Mouse (Mus musculus) small intestine, adult 2 months (tissue): ENCODE results near the gene Fzr1.

Experiments used
- CTCF ChIP-seq: fragments of 200-500 bp; IDR thresholded peaks from 2 replicates; pipeline ENCODE4 v1.5.1; 2012; ENCODE audit warnings: low read depth, mild to moderate bottlenecking, control low read depth, inconsistent platforms, low read length, moderate library complexity, mixed read lengths; ENCODE audit not compliant: insufficient replicate concordance, insufficient read length; ENCODE audit errors: extremely low read depth
- POLR2A ChIP-seq: fragments of 200-500 bp; IDR thresholded peaks from 2 replicates; pipeline ENCODE4 v1.6.1; 2012; ENCODE audit warnings: low read depth, mild to moderate bottlenecking, control low read depth, inconsistent platforms, low read length, moderate library complexity

- TF ChIP-seq CTCF (no peak), POLR2A (no peak)
Measured at GRCm38 (mm10) chr10:81330007-81330406, 48.3 kb downstream of the Fzr1 start.
